Mouse (Mus musculus) forebrain, embryonic 14.5 days (tissue): ENCODE measurements around the gene Kbtbd6. TPM values are rescaled to one million over a fixed set of nuclear protein-coding genes. Genes with fewer than 3 reads are reported as not detected.

Source experiments
- ATAC-seq: fragments of 200-750 bp; cut with Nextera tagmentation; 2 replicates; pipeline ENCODE4 v1.8.0; 2017; ENCODE audit warnings: mild to moderate bottlenecking, moderate library complexity
- DNase-seq: peaks from one replicate; pipeline ENCODE4 v3.0.0-alpha.2; 2015; ENCODE audit warnings: low spot score
- H3K27ac ChIP-seq: fragments of 300-500 bp; sonication (generic); 2 replicates; pipeline ENCODE4 v1.5.1; 2014; ENCODE audit warnings: low read depth, mild to moderate bottlenecking, control low read depth, low read length, moderate library complexity
- H3K27me3 ChIP-seq: fragments of 300-500 bp; sonication (generic); replicated peaks from 2 replicates; pipeline ENCODE4 v1.6.1; 2014; ENCODE audit warnings: low read length, control low read depth, mixed read lengths; ENCODE audit not compliant: control insufficient read depth, insufficient read depth
- H3K36me3 ChIP-seq: fragments of 300-500 bp; sonication (generic); 2 replicates; pipeline ENCODE4 v1.6.1; 2014; ENCODE audit warnings: low read length, control low read depth; ENCODE audit not compliant: control insufficient read depth, insufficient read depth
- H3K4me1 ChIP-seq: fragments of 300-500 bp; sonication (generic); 2 replicates; pipeline ENCODE4 v1.6.1; 2014; ENCODE audit warnings: antibody characterized with exemption, low read length, control low read depth; ENCODE audit not compliant: control insufficient read depth, insufficient read depth
- H3K4me2 ChIP-seq: fragments of 300-500 bp; sonication (generic); 2 replicates; pipeline ENCODE4 v1.6.1; 2014; ENCODE audit warnings: mild to moderate bottlenecking, control low read depth, low read length
- H3K4me3 ChIP-seq: fragments of 300-500 bp; sonication (generic); 2 replicates; pipeline ENCODE4 v1.5.1; 2014; ENCODE audit warnings: low read depth, low read length, control low read depth
- H3K9ac ChIP-seq: fragments of 300-500 bp; sonication (generic); 2 replicates; pipeline ENCODE4 v1.6.1; 2014; ENCODE audit warnings: mild to moderate bottlenecking, low read length, control low read depth, moderate library complexity
- H3K9me3 ChIP-seq: fragments of 300-500 bp; sonication (generic); replicated peaks from 2 replicates; pipeline ENCODE4 v1.6.1; 2016; ENCODE audit warnings: low read length, control low read depth, mixed read lengths; ENCODE audit not compliant: control insufficient read depth
- WGBS: fragments of 180-500 bp; shearing (Covaris S2); extraction: QIAGEN DNeasy Blood & Tissue Kit; methylation state at CpG from one replicate; pipeline ENCODE4 v1.1.7; 2014; 5-methylcytosine and 5-hydroxymethylcytosine counted together
- polyA plus RNA-seq: library from polyadenylated mRNA; unstranded; fragments of >200 nt; fragmentation: Nextera tagmentation; extraction: Ambion mirVana; gene quantifications from 2 replicates; pipeline ENCODE4 v1.2.1, GENCODE M21; 2014

Gene Kbtbd6
- polyA plus RNA-seq, 1 experiment from 2014 or later: 3.1 TPM

GRCm38 (mm10) chr14:79486993-79487731 lies 35.5 kb downstream of the Kbtbd6 start:
- Histone ChIP-seq H3K4me1 (peaks cover 9% of the 10 kb centered on the region), H3K4me2 (peak overlapping the region; percentile 54), H3K4me3 (peak overlapping the region; percentile 27), H3K27me3 (no peaks in the 10 kb centered on the region; the same call in 1 of the 2 replicates), H3K9ac (peak overlapping the region; percentile 49), H3K9me3 (no peaks in the 10 kb centered on the region), H3K27ac (no peak overlapping the region), H3K36me3 (no peaks in the 10 kb centered on the region)
- DNase-seq: peak; percentile 70
- 6% methylated on average over 19 of the region's 19 CpGs for WGBS
- ATAC-seq: peak; percentile 54; the same call in 1 of the 2 replicates

GRCm38 (mm10) chr14:79488531-79488930 lies 36.9 kb downstream of the Kbtbd6 start:
- ATAC-seq (no peak), DNase-seq (no peak)
- Histone ChIP-seq H3K4me2 (no peak overlapping the region), H3K4me3 (no peak overlapping the region), H3K27me3 (no peaks in the 10 kb centered on the region; the same call in 1 of the 2 replicates), H3K27ac (no peak overlapping the region), H3K36me3 (no peaks in the 10 kb centered on the region), H3K9ac (no peak overlapping the region), H3K4me1 (no peaks in the 10 kb centered on the region), H3K9me3 (no peaks in the 10 kb centered on the region)
- WGBS: 93% methylated on average over 9 of the region's 9 CpGs

GRCm38 (mm10) chr14:79489150-79489549 lies 37.5 kb downstream of the Kbtbd6 start:
- WGBS: 84% methylated on average over 12 of the region's 12 CpGs
- H3K9me3 ChIP-seq: no peaks in the 10 kb centered on the region
- no peak overlapping the region for H3K27ac ChIP-seq
- no peak overlapping the region for H3K4me3 ChIP-seq
- no peaks in the 10 kb centered on the region; the same call in 1 of the 2 replicates for H3K27me3 ChIP-seq
- no peaks in the 10 kb centered on the region for H3K36me3 ChIP-seq
- no peak overlapping the region for H3K9ac ChIP-seq
- ATAC-seq (no peak), DNase-seq (no peak)
- H3K4me2 ChIP-seq: no peak overlapping the region
- no peaks in the 10 kb centered on the region for H3K4me1 ChIP-seq

GRCm38 (mm10) chr14:79490246-79490645 lies 38.6 kb downstream of the Kbtbd6 start:
- no peak for ATAC-seq
- Histone ChIP-seq H3K27ac (no peak overlapping the region), H3K4me3 (no peak overlapping the region), H3K4me2 (no peak overlapping the region), H3K9me3 (no peaks in the 10 kb centered on the region), H3K27me3 (no peaks in the 10 kb centered on the region; the same call in 1 of the 2 replicates), H3K4me1 (no peaks in the 10 kb centered on the region), H3K9ac (no peak overlapping the region), H3K36me3 (no peaks in the 10 kb centered on the region)
- 84% methylated on average over 3 of the region's 3 CpGs for WGBS
- DNase-seq: no peak

GRCm38 (mm10) chr14:79494349-79494748 lies 42.7 kb downstream of the Kbtbd6 start:
- Histone ChIP-seq H3K9me3 (no peaks in the 10 kb centered on the region), H3K9ac (no peak overlapping the region), H3K27ac (no peak overlapping the region), H3K36me3 (no peaks in the 10 kb centered on the region), H3K4me1 (no peaks in the 10 kb centered on the region), H3K4me2 (no peak overlapping the region), H3K4me3 (no peak overlapping the region), H3K27me3 (no peaks in the 10 kb centered on the region)
- WGBS: 89% methylated on average over 6 of the region's 6 CpGs
- no peak for ATAC-seq
- no peak for DNase-seq

- Histone ChIP-seq H3K4me2 (no peak overlapping the region), H3K9me3 (no peaks in the 10 kb centered on the region), H3K9ac (no peak overlapping the region), H3K27me3 (no peaks in the 10 kb centered on the region), H3K4me1 (no peaks in the 10 kb centered on the region), H3K4me3 (no peak overlapping the region), H3K27ac (no peak overlapping the region), H3K36me3 (no peaks in the 10 kb centered on the region)
- 93% methylated on average over 9 of the region's 9 CpGs for WGBS
- DNase-seq: no peak
- ATAC-seq: no peak
These were observed 47.7 kb downstream of the Kbtbd6 start for GRCm38 (mm10) chr14:79499326-79499725.

- 84% methylated on average over 4 of the region's 4 CpGs for WGBS
- no peaks in the 10 kb centered on the region for H3K27me3 ChIP-seq
- H3K4me1 ChIP-seq: no peaks in the 10 kb centered on the region
- no peak overlapping the region for H3K9ac ChIP-seq
- no peaks in the 10 kb centered on the region for H3K9me3 ChIP-seq
- no peaks in the 10 kb centered on the region for H3K36me3 ChIP-seq
- no peak overlapping the region for H3K27ac ChIP-seq
- no peak overlapping the region for H3K4me2 ChIP-seq
- ATAC-seq: no peak
- H3K4me3 ChIP-seq: no peak overlapping the region
- no peak for DNase-seq
These were observed 49.1 kb downstream of the Kbtbd6 start for GRCm38 (mm10) chr14:79500756-79501155.

- H3K4me3 ChIP-seq: no peak overlapping the region
- 59% methylated on average over 5 of the region's 5 CpGs for WGBS
- no peaks in the 10 kb centered on the region for H3K9me3 ChIP-seq
- no peaks in the 10 kb centered on the region for H3K4me1 ChIP-seq
- no peak overlapping the region for H3K27ac ChIP-seq
- no peak overlapping the region for H3K9ac ChIP-seq
- ATAC-seq (no peak), DNase-seq (peak; percentile 33)
- no peak overlapping the region for H3K4me2 ChIP-seq
- no peaks in the 10 kb centered on the region for H3K36me3 ChIP-seq
- H3K27me3 ChIP-seq: no peaks in the 10 kb centered on the region
These were observed 51.9 kb downstream of the Kbtbd6 start for GRCm38 (mm10) chr14:79503371-79504075.
